Comparison of ENCODE assay signal across 7 mouse cellular contexts in the genomic region with DNA sequence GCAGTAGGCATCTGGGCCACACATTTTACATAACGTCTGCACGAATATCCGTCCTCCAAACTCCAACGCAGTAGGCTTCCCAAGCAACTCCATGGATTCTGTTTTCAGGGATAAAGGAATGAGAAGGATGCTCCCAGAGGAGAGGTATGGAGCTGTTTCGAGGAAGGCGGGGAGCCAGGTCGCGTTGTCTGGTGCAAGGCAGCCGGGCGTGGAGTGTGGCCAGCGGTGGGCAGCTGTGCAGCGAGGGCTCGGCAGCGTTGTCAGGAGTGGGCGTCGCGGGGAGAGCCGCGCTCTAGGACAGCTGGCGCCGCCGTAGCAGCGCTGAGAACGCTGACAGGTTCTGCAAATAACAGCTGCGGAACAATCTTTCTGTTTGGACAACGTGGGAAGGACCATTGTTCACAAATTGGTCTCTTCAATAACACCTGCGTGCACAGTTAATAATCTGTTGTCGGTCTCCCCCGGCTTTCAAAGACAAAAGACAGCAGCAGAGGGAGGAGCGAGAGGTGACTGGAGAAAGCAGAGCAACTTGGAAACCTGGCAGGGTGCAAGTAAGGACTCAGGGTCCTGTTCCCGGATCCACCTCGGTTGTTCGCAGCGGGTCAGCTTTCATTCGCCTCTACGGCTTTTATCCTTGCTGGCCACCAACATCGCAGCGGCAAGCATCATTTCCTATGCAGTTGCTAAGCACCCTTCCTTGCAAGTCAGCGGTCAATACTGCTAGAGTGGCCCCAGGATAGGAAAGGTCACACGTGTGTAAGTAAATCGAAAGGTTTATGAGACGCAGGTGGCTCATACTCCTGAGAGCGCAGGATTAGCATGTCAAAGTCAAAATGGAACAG.
DNase-seq lines count a peak whose midpoint lies in the region; ATAC-seq lines count a peak whose summit lies in the region.

No protein-coding gene starts in this region.

- no peak overlapping the region for H3K27ac ChIP-seq in lung, embryonic 16.5 days (ENCODE audit: low read length)
- H3K27ac ChIP-seq in embryonic facial prominence, embryonic 15.5 days (replicated peaks) = peak overlapping the region; percentile 7; the same call in 1 of the 2 replicates
- H3K27ac ChIP-seq in hindbrain, embryonic 10.5 days = peak overlapping the region; percentile 81
- peak overlapping the region; percentile 7; the same call in 1 of the 2 replicates for H3K27ac ChIP-seq in limb, embryonic 12.5 days
- H3K27ac ChIP-seq in neural tube, embryonic 11.5 days (ENCODE audit: low read depth, low read length) = no peak overlapping the region

- peaks cover 4% of the 10 kb centered on the region for H3K27me3 ChIP-seq in lung, embryonic 16.5 days (ENCODE audit: control insufficient read depth, insufficient read depth, low read depth, low read length)
- peaks cover 4% of the 10 kb centered on the region; the same call in 1 of the 2 replicates for H3K27me3 ChIP-seq in embryonic facial prominence, embryonic 15.5 days
- peaks cover 67% of the 10 kb centered on the region for H3K27me3 ChIP-seq in hindbrain, embryonic 10.5 days (ENCODE audit: insufficient read depth, poor library complexity, severe bottlenecking)
- H3K27me3 ChIP-seq in limb, embryonic 12.5 days = peaks cover 19% of the 10 kb centered on the region; the same call in 1 of the 2 replicates
- H3K27me3 ChIP-seq in neural tube, embryonic 11.5 days (ENCODE audit: control insufficient read depth, insufficient read depth, low read length) = no peaks in the 10 kb centered on the region

- no peaks in the 10 kb centered on the region for H3K36me3 ChIP-seq in lung, embryonic 16.5 days (ENCODE audit: control insufficient read depth, insufficient read depth, low read length)
- H3K36me3 ChIP-seq in embryonic facial prominence, embryonic 15.5 days = no peaks in the 10 kb centered on the region
- H3K36me3 ChIP-seq in hindbrain, embryonic 10.5 days = no peaks in the 10 kb centered on the region
- no peaks in the 10 kb centered on the region for H3K36me3 ChIP-seq in limb, embryonic 12.5 days
- no peaks in the 10 kb centered on the region for H3K36me3 ChIP-seq in neural tube, embryonic 11.5 days (ENCODE audit: control insufficient read depth, insufficient read depth, low read length)

- DNase-seq in lung, postnatal 36 days = no peak
- DNase-seq in hindbrain, embryonic 10.5 days (ENCODE audit: low spot score) = peak; percentile 66
- peak; percentile 62 for DNase-seq in neural tube, embryonic 11.5 days (ENCODE audit: low spot score)
- DNase-seq in ovary, postnatal 14 days (ENCODE audit: low spot score) = no peak

- under 1% methylated on average over 43 of the region's 43 CpGs for WGBS in lung, embryonic 16.5 days
- 1% methylated on average over 43 of the region's 43 CpGs for WGBS in embryonic facial prominence, embryonic 15.5 days
- WGBS in hindbrain, embryonic 10.5 days = under 1% methylated on average over 43 of the region's 43 CpGs
- under 1% methylated on average over 43 of the region's 43 CpGs for WGBS in limb, embryonic 12.5 days
- under 1% methylated on average over 43 of the region's 43 CpGs for WGBS in neural tube, embryonic 11.5 days

- H3K9ac ChIP-seq in lung, embryonic 16.5 days (ENCODE audit: low read length) = peak overlapping the region; percentile 44
- no peak overlapping the region for H3K9ac ChIP-seq in embryonic facial prominence, embryonic 15.5 days
- peak overlapping the region; percentile 38 for H3K9ac ChIP-seq in limb, embryonic 12.5 days (replicated peaks)
- peak overlapping the region; percentile 42 for H3K9ac ChIP-seq in neural tube, embryonic 11.5 days (ENCODE audit: low read length)

- no peaks in the 10 kb centered on the region for H3K9me3 ChIP-seq in lung, embryonic 16.5 days (ENCODE audit: control insufficient read depth, low read length)
- no peaks in the 10 kb centered on the region for H3K9me3 ChIP-seq in embryonic facial prominence, embryonic 15.5 days (replicated peaks)
- H3K9me3 ChIP-seq in hindbrain, embryonic 10.5 days = no peaks in the 10 kb centered on the region
- H3K9me3 ChIP-seq in limb, embryonic 12.5 days = no peaks in the 10 kb centered on the region
- no peaks in the 10 kb centered on the region for H3K9me3 ChIP-seq in neural tube, embryonic 11.5 days (ENCODE audit: control insufficient read depth, low read length)

- ATAC-seq in lung, embryonic 16.5 days (ENCODE audit: low read depth) = peak; percentile 54
- ATAC-seq in embryonic facial prominence, embryonic 15.5 days (ENCODE audit: insufficient number of reproducible peaks, low FRiP score, low TSS enrichment, low read depth) = peak; percentile 34; the same call in 1 of the 2 replicates
- ATAC-seq in limb, embryonic 12.5 days (ENCODE audit: insufficient number of reproducible peaks, insufficient read depth, low FRiP score, low TSS enrichment, low read depth) = 0 out of 2 replicates have a peak, but pooled peaks have one; percentile 20
- peak; percentile 61 for ATAC-seq in neural tube, embryonic 11.5 days (ENCODE audit: insufficient read depth, low FRiP score, low TSS enrichment)

- peak overlapping the region; percentile 40 for H3K4me3 ChIP-seq in lung, embryonic 16.5 days (ENCODE audit: low read length)
- H3K4me3 ChIP-seq in embryonic facial prominence, embryonic 15.5 days (replicated peaks) = peak overlapping the region; percentile 41
- H3K4me3 ChIP-seq in hindbrain, embryonic 10.5 days = peak overlapping the region; percentile 54
- peak overlapping the region; percentile 45 for H3K4me3 ChIP-seq in limb, embryonic 12.5 days (replicated peaks)
- H3K4me3 ChIP-seq in neural tube, embryonic 11.5 days (ENCODE audit: low read depth, low read length) = peak overlapping the region; percentile 35

- H3K4me2 ChIP-seq in lung, embryonic 16.5 days (ENCODE audit: low read depth, low read length) = peak overlapping the region; percentile 71
- H3K4me2 ChIP-seq in embryonic facial prominence, embryonic 15.5 days (replicated peaks) = peak overlapping the region; percentile 80
- H3K4me2 ChIP-seq in limb, embryonic 12.5 days = peak overlapping the region; percentile 89
- H3K4me2 ChIP-seq in neural tube, embryonic 11.5 days (ENCODE audit: low read depth) = peak overlapping the region; percentile 66

- peaks cover 24% of the 10 kb centered on the region for H3K4me1 ChIP-seq in lung, embryonic 16.5 days (replicated peaks; ENCODE audit: control insufficient read depth, insufficient read depth, low read length)
- peaks cover 15% of the 10 kb centered on the region for H3K4me1 ChIP-seq in embryonic facial prominence, embryonic 15.5 days
- H3K4me1 ChIP-seq in hindbrain, embryonic 10.5 days (replicated peaks) = peaks cover 53% of the 10 kb centered on the region
- peaks cover 25% of the 10 kb centered on the region for H3K4me1 ChIP-seq in limb, embryonic 12.5 days (replicated peaks)
- H3K4me1 ChIP-seq in neural tube, embryonic 11.5 days (ENCODE audit: control insufficient read depth, insufficient read depth, low read length) = peaks cover 29% of the 10 kb centered on the region

Comparison
In these comparisons a context has a peak if more than half of its experiments do, and no peak if none do; other contexts are left out.
1. H3K27ac ChIP-seq: peak in embryonic facial prominence, embryonic 15.5 days (single experiment), hindbrain, embryonic 10.5 days (single experiment) and limb, embryonic 12.5 days (single experiment); none in lung, embryonic 16.5 days (single experiment) and neural tube, embryonic 11.5 days (single experiment).
2. DNase-seq: peak in hindbrain, embryonic 10.5 days (single experiment) and neural tube, embryonic 11.5 days (single experiment); none in lung, postnatal 36 days (single experiment) and ovary, postnatal 14 days (single experiment).
3. Peak in every context shown above with its lines, with median percentiles within 50 percentile points of each other: ATAC-seq, H3K4me2 ChIP-seq and H3K4me3 ChIP-seq.